Mouse (Mus musculus): ENCODE measurements at regions not wholly inside any gene's neighbourhood (a gene's known extent, or its start where the extent isn't known, plus 50 kb on each side); places are given as distances from the start of the nearest gene placed in this dataset.

GRCm38 (mm10) chr10:119052441-119053041 is 182.5 kb upstream of the Dyrk2 start:
- no peak for DNase-seq

GRCm38 (mm10) chr10:119051598-119051997 is 181.6 kb upstream of the Dyrk2 start:
- no peak for DNase-seq

GRCm38 (mm10) chr10:119050017-119050685 is 180.1 kb upstream of the Dyrk2 start:
- peak in 1 of 2 experiments; percentile 29 for DNase-seq

- DNase-seq = no peak
Measured at GRCm38 (mm10) chr10:119048643-119049420, 178.8 kb upstream of the Dyrk2 start.

GRCm38 (mm10) chr10:119045059-119045458 is 175.1 kb upstream of the Dyrk2 start:
- no peak for DNase-seq

GRCm38 (mm10) chr10:119043069-119043468 is 173.1 kb upstream of the Dyrk2 start:
- DNase-seq = no peak

GRCm38 (mm10) chr10:119040205-119040604 is 170.2 kb upstream of the Dyrk2 start:
- no peak for DNase-seq

GRCm38 (mm10) chr10:119039732-119040131 is 169.7 kb upstream of the Dyrk2 start:
- no peak for DNase-seq

- DNase-seq = no peak
Measured at GRCm38 (mm10) chr10:119038991-119039390, 169.0 kb upstream of the Dyrk2 start.

- no peak for DNase-seq
Measured at GRCm38 (mm10) chr10:119037781-119038180, 167.8 kb upstream of the Dyrk2 start.

- no peak for DNase-seq
Measured at GRCm38 (mm10) chr10:119035863-119036262, 165.9 kb upstream of the Dyrk2 start.

- DNase-seq = no peak
Measured at GRCm38 (mm10) chr10:119034396-119034795, 164.4 kb upstream of the Dyrk2 start.

- peak; percentile 30 to 47 for DNase-seq
Measured at GRCm38 (mm10) chr10:119031282-119032275, 161.6 kb upstream of the Dyrk2 start.

GRCm38 (mm10) chr10:119028480-119029137 is 158.6 kb upstream of the Dyrk2 start:
- no peak for DNase-seq

- no peak for DNase-seq
Measured at GRCm38 (mm10) chr10:119027241-119027901, 157.4 kb upstream of the Dyrk2 start.

GRCm38 (mm10) chr10:119026291-119026690 is 156.3 kb upstream of the Dyrk2 start:
- DNase-seq = no peak

- no peak for DNase-seq
Measured at GRCm38 (mm10) chr10:119024425-119024824, 154.4 kb upstream of the Dyrk2 start.

GRCm38 (mm10) chr10:119019082-119019481 is 149.1 kb upstream of the Dyrk2 start:
- no peak for DNase-seq

GRCm38 (mm10) chr10:119018490-119018889 is 148.5 kb upstream of the Dyrk2 start:
- no peak for DNase-seq

- no peak for DNase-seq
Measured at GRCm38 (mm10) chr10:119016104-119016503, 146.1 kb upstream of the Dyrk2 start.

- no peak for DNase-seq
Measured at GRCm38 (mm10) chr10:119015311-119016055, 145.5 kb upstream of the Dyrk2 start.
